Comparison of ENCODE assay signal across 24 mouse cellular contexts in genomic region chr17:83899588-83900152, GRCm38 (mm10). TPM values are rescaled to one million over a fixed set of nuclear protein-coding genes. Genes with fewer than 3 reads are reported as not detected.
DNase-seq lines count a peak whose midpoint lies in the region; ATAC-seq lines count a peak whose summit lies in the region.
"Had no signal": no experiment of that assay in that cellular context is flagged by ENCODE, and none has a peak within 500 bp of the region (broad histone marks: within the 10 kb centered on the region; RNA-seq: fewer than 3 reads in every experiment).

No protein-coding gene starts in this region.

- H3K9me3 ChIP-seq in heart, embryonic 10.5 days, result no peaks in the 10 kb centered on the region
- H3K9me3 ChIP-seq in heart, embryonic 12.5 days (replicated peaks), result no peaks in the 10 kb centered on the region
- no peaks in the 10 kb centered on the region for H3K9me3 ChIP-seq in lung, embryonic 16.5 days (ENCODE audit: control insufficient read depth, low read length)
- H3K9me3 ChIP-seq in stomach, embryonic 14.5 days (ENCODE audit: control insufficient read depth, low read depth, low read length), result no peaks in the 10 kb centered on the region
- H3K9me3 ChIP-seq: embryonic facial prominence, embryonic 12.5 days; forebrain, embryonic 15.5 days; neural tube, embryonic 13.5 days had no signal

- no peak for ATAC-seq in heart, embryonic 12.5 days (ENCODE audit: insufficient number of reproducible peaks, low FRiP score)
- ATAC-seq in lung, embryonic 16.5 days (ENCODE audit: low read depth), result peak; percentile 19; the same call in 1 of the 2 replicates
- no peak for ATAC-seq in stomach, embryonic 14.5 days (ENCODE audit: insufficient number of reproducible peaks, insufficient read depth, low FRiP score, low read depth)
- ATAC-seq: forebrain, embryonic 15.5 days; hindbrain, postnatal 0 days; intestine, embryonic 16.5 days; midbrain, embryonic 16.5 days had no signal

- H3K27me3 ChIP-seq in heart, embryonic 10.5 days (ENCODE audit: insufficient read depth, poor library complexity, severe bottlenecking), result 0 out of 2 replicates have a peak, but pooled peaks cover 7% of the 10 kb centered on the region
- H3K27me3 ChIP-seq in heart, embryonic 12.5 days (replicated peaks), result peaks cover 3% of the 10 kb centered on the region; the same call in 1 of the 2 replicates
- H3K27me3 ChIP-seq in lung, embryonic 16.5 days (ENCODE audit: control insufficient read depth, insufficient read depth, low read depth, low read length), result no peaks in the 10 kb centered on the region
- no peaks in the 10 kb centered on the region for H3K27me3 ChIP-seq in stomach, embryonic 14.5 days (ENCODE audit: control insufficient read depth, insufficient read depth, low read length)
- H3K27me3 ChIP-seq: embryonic facial prominence, embryonic 12.5 days; forebrain, embryonic 15.5 days; neural tube, embryonic 13.5 days had no signal

- no peaks in the 10 kb centered on the region for H3K36me3 ChIP-seq in heart, embryonic 10.5 days
- H3K36me3 ChIP-seq in heart, embryonic 12.5 days, result no peaks in the 10 kb centered on the region
- no peaks in the 10 kb centered on the region for H3K36me3 ChIP-seq in lung, embryonic 16.5 days (ENCODE audit: control insufficient read depth, insufficient read depth, low read length)
- H3K36me3 ChIP-seq in stomach, embryonic 14.5 days (ENCODE audit: control insufficient read depth, insufficient read depth, low read length), result no peaks in the 10 kb centered on the region
- H3K36me3 ChIP-seq: embryonic facial prominence, embryonic 12.5 days; forebrain, embryonic 15.5 days; neural tube, embryonic 13.5 days had no signal

- no peak for DNase-seq in heart, embryonic 10.5 days (ENCODE audit: low spot score)
- DNase-seq in lung, postnatal 25 days (ENCODE audit: low spot score), result no peak
- peak; percentile 64 for DNase-seq in fat pad, adult 2 months (ENCODE audit: extremely low read depth, low read depth, low spot score)
- no peak for DNase-seq in embryo, embryonic 9.5 days (ENCODE audit: extremely low spot score)
- DNase-seq in thymus, adult 18-20 months, result no peak
- DNase-seq: adrenal gland, postnatal 25 days; cerebellum, adult 9-10 months; gastrocnemius, postnatal 10 days; heart, adult 18-20 months; lung, embryonic 14.5 days; retina, postnatal 1 day; right cerebral cortex, postnatal 25 days; spleen, adult 18-20 months had no signal

- H3K4me1 ChIP-seq in heart, embryonic 10.5 days, result peaks cover 48% of the 10 kb centered on the region
- H3K4me1 ChIP-seq in heart, embryonic 12.5 days (replicated peaks), result peaks cover 27% of the 10 kb centered on the region
- peaks cover 18% of the 10 kb centered on the region for H3K4me1 ChIP-seq in lung, embryonic 16.5 days (replicated peaks; ENCODE audit: control insufficient read depth, insufficient read depth, low read length)
- H3K4me1 ChIP-seq in stomach, embryonic 14.5 days (ENCODE audit: control insufficient read depth, insufficient read depth, low read length), result peaks cover 46% of the 10 kb centered on the region
- H3K4me1 ChIP-seq: forebrain, embryonic 15.5 days had no signal

- H3K27ac ChIP-seq in heart, embryonic 10.5 days, result peak overlapping the region; percentile 47
- H3K27ac ChIP-seq in heart, embryonic 12.5 days (ENCODE audit: poor library complexity, severe bottlenecking), result no peak overlapping the region
- H3K27ac ChIP-seq in lung, embryonic 16.5 days (ENCODE audit: low read length), result no peak overlapping the region
- H3K27ac ChIP-seq in stomach, embryonic 14.5 days (ENCODE audit: low read length), result peak overlapping the region; percentile 74
- H3K27ac ChIP-seq: embryonic facial prominence, embryonic 12.5 days; forebrain, embryonic 15.5 days; hindbrain, postnatal 0 days; liver, embryonic 14.5 days; neural tube, embryonic 13.5 days had no signal

- H3K9ac ChIP-seq in heart, embryonic 12.5 days, result no peak overlapping the region
- no peak overlapping the region for H3K9ac ChIP-seq in lung, embryonic 16.5 days (ENCODE audit: low read length)
- H3K9ac ChIP-seq in stomach, embryonic 14.5 days (replicated peaks; ENCODE audit: low read depth, low read length), result no peak overlapping the region
- H3K9ac ChIP-seq: embryonic facial prominence, embryonic 12.5 days; forebrain, embryonic 15.5 days; liver, embryonic 14.5 days; lung, embryonic 14.5 days; neural tube, embryonic 13.5 days had no signal

- 65% methylated on average over 7 of the region's 7 CpGs for WGBS in heart, embryonic 10.5 days
- 58% methylated on average over 7 of the region's 7 CpGs for WGBS in heart, embryonic 12.5 days
- WGBS in lung, embryonic 16.5 days, result 53% methylated on average over 7 of the region's 7 CpGs
- WGBS in stomach, embryonic 14.5 days, result 58% methylated on average over 7 of the region's 7 CpGs

- H3K4me2 ChIP-seq in heart, embryonic 12.5 days, result no peak overlapping the region
- no peak overlapping the region for H3K4me2 ChIP-seq in lung, embryonic 16.5 days (ENCODE audit: low read depth, low read length)
- H3K4me2 ChIP-seq in stomach, embryonic 14.5 days (replicated peaks; ENCODE audit: low read depth, low read length), result no peak overlapping the region
- H3K4me2 ChIP-seq: embryonic facial prominence, embryonic 12.5 days; forebrain, embryonic 15.5 days; lung, embryonic 14.5 days; neural tube, embryonic 13.5 days had no signal

- H3K4me3 ChIP-seq in heart, embryonic 10.5 days, result no peak overlapping the region
- H3K4me3 ChIP-seq in heart, embryonic 12.5 days, result no peak overlapping the region
- no peak overlapping the region for H3K4me3 ChIP-seq in lung, embryonic 16.5 days (ENCODE audit: low read length)
- H3K4me3 ChIP-seq in stomach, embryonic 14.5 days (ENCODE audit: low read depth, low read length), result no peak overlapping the region
- H3K4me3 ChIP-seq: embryonic facial prominence, embryonic 12.5 days; forebrain, embryonic 15.5 days; myocyte; neural tube, embryonic 13.5 days had no signal

RNA-seq across cellular contexts. Expression of gene Haao, which starts 51.9 kb away (rescaled TPM):
- polyA plus RNA-seq in heart, embryonic 10.5 days (2016; fragmentation: Nextera tagmentation; extraction: Ambion mirVana), result 0.41 and 0.68 TPM in 2 replicates
- polyA plus RNA-seq in heart, embryonic 12.5 days (2016; fragmentation: Nextera tagmentation; extraction: Ambion mirVana), result 0.23 TPM in 1 of 2 replicates, not detected in the other
- polyA plus RNA-seq in lung, embryonic 16.5 days (2015; fragmentation: Nextera tagmentation; extraction: Ambion mirVana), result 1.8 and 2.3 TPM in 2 replicates
- 0.27 and 1.1 TPM in 2 replicates for polyA plus RNA-seq in stomach, embryonic 14.5 days (2014; fragmentation: Nextera tagmentation; extraction: Ambion mirVana)
- polyA plus RNA-seq: forebrain, embryonic 15.5 days; myocyte; neural tube, embryonic 13.5 days had no signal

Comparison
In these comparisons a context has a peak if more than half of its experiments do, and no peak if none do; other contexts are left out.
1. H3K27ac ChIP-seq: peak in heart, embryonic 10.5 days (single experiment) and stomach, embryonic 14.5 days (single experiment); none in heart, embryonic 12.5 days (single experiment) and lung, embryonic 16.5 days (single experiment).